Mouse (Mus musculus) heart, adult 2 months (tissue): ENCODE results near the gene Egfl8.

Experiments used
- CTCF ChIP-seq: fragments of 200-600 bp; IDR thresholded peaks from 2 replicates; pipeline ENCODE4 v1.8.1; 2022; ENCODE audit warnings: antibody characterized with exemption, mild to moderate bottlenecking, moderate library complexity
- EP300 ChIP-seq: fragments of 200-500 bp; IDR thresholded peaks from 2 replicates; pipeline ENCODE4 v1.6.1; 2011; ENCODE audit warnings: low read depth, low read length, control low read depth; ENCODE audit not compliant: insufficient read depth
- POLR2A ChIP-seq: fragments of 200-500 bp; IDR thresholded peaks from 2 replicates; pipeline ENCODE4 v1.6.1; 2011; ENCODE audit warnings: mild to moderate bottlenecking, low read depth, low read length, control low read depth; ENCODE audit not compliant: insufficient read depth

GRCm38 (mm10) chr17:34662468-34662867 is 46.7 kb upstream of the Egfl8 start:
- TF ChIP-seq CTCF: no peak
- TF ChIP-seq POLR2A: no peak
- no peak for TF ChIP-seq EP300
